Mouse (Mus musculus): ENCODE measurements around the gene Piezo1. TPM values are rescaled to one million over a fixed set of nuclear protein-coding genes. Genes with fewer than 3 reads are reported as not detected.
A peak's percentile ranks its signal among the peaks of the same experiment; 100 is the strongest.

The Piezo1 gene
- polyA plus RNA-seq, 1 experiment from 2014 or later: 2.9 TPM

DNA sequence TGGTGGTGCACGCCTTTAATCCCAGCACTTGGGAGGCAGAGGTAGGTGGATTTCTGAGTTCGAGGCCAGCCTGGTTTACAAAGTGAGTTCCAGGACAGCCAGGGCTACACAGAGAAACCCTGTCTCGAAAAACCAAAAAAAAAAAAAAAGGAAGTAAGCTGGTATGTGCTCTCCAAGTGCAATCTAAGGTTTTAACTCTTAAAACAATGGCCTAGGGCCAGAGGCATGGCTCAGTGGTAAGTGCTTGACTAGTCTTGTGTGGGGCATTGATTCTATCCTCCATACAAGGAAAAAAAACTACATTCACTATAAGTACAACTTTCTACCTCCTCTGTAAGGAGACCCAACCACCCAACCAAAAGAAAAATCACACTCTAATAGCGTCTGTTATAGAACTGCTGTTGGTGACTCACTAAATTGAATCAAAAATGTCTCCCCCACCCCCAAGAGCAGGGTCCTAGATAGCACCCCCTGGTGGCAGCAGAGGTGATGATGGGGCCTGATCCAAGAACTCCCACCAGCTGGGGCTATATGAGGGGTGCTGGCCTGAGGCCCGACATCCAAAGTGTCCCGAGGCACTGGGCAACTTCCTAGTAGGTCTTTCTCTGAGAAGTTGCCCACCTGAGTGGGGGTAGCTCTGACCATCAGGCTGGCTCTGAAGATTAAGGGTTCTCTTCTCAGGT, 91.8 kb downstream of the Piezo1 start:
- Histone ChIP-seq H3K36me3 (no peaks in the 10 kb centered on the region), H3K27me3 (peaks cover 74% of the 10 kb centered on the region), H3K4me3 (replicated peaks) (no peak overlapping the region), H3K9ac (replicated peaks) (no peak overlapping the region), H3K27ac (no peak overlapping the region), H3K9me3 (no peaks in the 10 kb centered on the region), H3K4me2 (replicated peaks) (no peak overlapping the region), H3K4me1 (replicated peaks) (peaks cover 13% of the 10 kb centered on the region)
- no peak for ATAC-seq
- WGBS: 54% methylated on average over 6 of the region's 6 CpGs

DNA sequence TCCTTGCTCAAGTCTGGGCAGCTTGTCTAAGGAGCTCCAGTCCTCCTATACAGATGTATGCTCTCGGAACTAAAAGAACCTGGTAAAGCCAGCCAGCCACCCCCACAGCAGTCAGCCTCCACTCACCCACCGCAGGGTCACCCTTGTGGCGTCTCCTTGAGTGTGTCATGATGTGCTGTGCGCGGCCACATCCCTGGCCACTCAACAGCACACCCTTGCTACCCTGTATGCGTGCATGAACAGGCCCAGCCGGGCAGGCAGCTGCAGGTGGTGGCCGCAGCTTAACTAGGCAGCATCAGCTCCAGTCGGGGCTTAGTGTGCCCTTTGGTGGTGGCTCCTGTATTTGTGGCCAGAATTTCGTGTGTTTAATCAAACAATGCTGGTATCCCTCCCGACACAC, 94.0 kb downstream of the Piezo1 start:
- peaks cover 63% of the 10 kb centered on the region for H3K27me3 ChIP-seq
- WGBS: 76% methylated on average over 11 of the region's 11 CpGs
- H3K4me1 ChIP-seq (replicated peaks): peaks cover 13% of the 10 kb centered on the region
- no peak overlapping the region for H3K4me2 ChIP-seq (replicated peaks)
- no peaks in the 10 kb centered on the region for H3K9me3 ChIP-seq
- no peak overlapping the region for H3K4me3 ChIP-seq (replicated peaks)
- ATAC-seq: no peak
- H3K9ac ChIP-seq (replicated peaks): no peak overlapping the region
- H3K27ac ChIP-seq: no peak overlapping the region
- H3K36me3 ChIP-seq: no peaks in the 10 kb centered on the region

DNA sequence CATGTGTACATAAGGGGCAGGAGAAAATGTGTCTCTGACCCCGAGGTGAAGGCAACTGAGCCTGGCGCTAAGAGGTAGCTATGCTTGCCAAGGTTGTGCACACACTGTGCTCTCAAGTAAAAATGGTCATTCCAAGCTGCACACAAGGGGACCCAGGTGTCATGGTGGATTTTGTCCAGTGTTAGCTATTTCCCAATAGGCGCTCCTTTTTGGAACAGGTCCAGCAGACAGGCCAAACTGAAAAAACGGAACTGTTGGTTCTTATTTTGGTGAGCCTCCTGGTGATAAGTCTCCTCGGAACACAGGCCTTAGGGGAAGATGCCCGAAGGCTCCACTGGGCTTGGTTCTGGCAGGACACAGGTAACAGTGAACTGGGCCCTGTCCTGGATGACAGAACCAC, 96.7 kb downstream of the Piezo1 start:
- Histone ChIP-seq H3K4me1 (replicated peaks) (no peaks in the 10 kb centered on the region), H3K4me2 (replicated peaks) (no peak overlapping the region), H3K9ac (replicated peaks) (no peak overlapping the region), H3K27me3 (peaks cover 36% of the 10 kb centered on the region), H3K36me3 (no peaks in the 10 kb centered on the region), H3K4me3 (replicated peaks) (no peak overlapping the region), H3K9me3 (no peaks in the 10 kb centered on the region), H3K27ac (no peak overlapping the region)
- ATAC-seq: no peak
- WGBS: 89% methylated on average over 6 of the region's 6 CpGs

DNA sequence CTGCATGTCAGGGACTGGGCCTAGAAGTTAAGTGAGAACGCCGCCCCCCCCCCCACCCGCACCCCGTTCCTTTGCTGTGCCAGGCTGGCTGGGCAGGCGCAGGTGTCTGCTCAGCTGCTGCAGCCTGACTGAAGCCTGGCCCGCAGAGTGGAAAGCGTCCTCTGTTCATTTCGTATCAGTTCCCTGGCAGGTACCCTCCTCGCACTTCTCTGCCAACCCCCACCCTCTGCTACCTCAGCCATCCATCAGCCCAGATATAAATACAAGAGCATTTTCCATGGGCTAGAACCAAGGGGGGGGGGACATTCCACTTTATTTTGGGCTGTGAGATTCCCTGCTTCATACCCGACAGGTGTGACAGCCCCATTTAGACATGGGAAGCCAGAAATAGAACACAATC, 99.0 kb downstream of the Piezo1 start:
- Histone ChIP-seq H3K4me1 (replicated peaks) (no peaks in the 10 kb centered on the region), H3K4me3 (replicated peaks) (no peak overlapping the region), H3K9me3 (no peaks in the 10 kb centered on the region), H3K9ac (replicated peaks) (no peak overlapping the region), H3K27ac (no peak overlapping the region), H3K36me3 (no peaks in the 10 kb centered on the region), H3K27me3 (peaks cover 15% of the 10 kb centered on the region; the same call in 1 of the 2 replicates), H3K4me2 (replicated peaks) (no peak overlapping the region)
- 91% methylated on average over 10 of the region's 10 CpGs for WGBS
- ATAC-seq: no peak

DNA sequence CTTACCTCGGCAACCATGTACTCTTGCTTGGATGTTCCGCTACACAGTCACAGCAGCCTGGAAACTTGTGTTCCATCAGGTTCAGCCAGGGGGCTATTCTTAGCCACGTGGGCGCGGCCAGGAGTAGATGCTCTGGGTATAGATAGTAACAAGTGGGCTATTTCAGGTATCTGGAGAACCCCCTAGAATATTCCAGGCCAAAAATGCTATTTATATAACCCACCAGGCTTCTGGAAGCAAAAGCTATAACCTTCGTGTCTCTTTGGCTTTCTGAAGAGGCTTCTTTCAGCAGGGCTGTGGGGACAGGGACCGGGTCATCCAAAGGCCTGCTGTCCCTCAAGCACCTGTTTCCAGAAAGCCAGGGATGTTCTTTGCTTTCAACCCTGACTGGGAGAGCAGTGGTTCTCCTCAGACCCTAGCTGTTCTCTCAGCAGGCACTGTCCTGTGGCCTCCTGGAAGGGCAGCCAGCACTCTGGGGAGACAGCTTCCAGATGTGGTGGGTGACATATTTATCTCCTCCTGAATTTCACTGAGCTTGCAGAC, 99.9 kb downstream of the Piezo1 start:
- no peak for ATAC-seq
- Histone ChIP-seq H3K4me2 (replicated peaks) (no peak overlapping the region), H3K27ac (no peak overlapping the region), H3K4me3 (replicated peaks) (no peak overlapping the region), H3K9me3 (no peaks in the 10 kb centered on the region), H3K9ac (replicated peaks) (no peak overlapping the region), H3K36me3 (no peaks in the 10 kb centered on the region), H3K27me3 (peaks cover 10% of the 10 kb centered on the region; the same call in 1 of the 2 replicates), H3K4me1 (replicated peaks) (peaks cover 4% of the 10 kb centered on the region; the same call in 1 of the 2 replicates)
- 86% methylated on average over 7 of the region's 7 CpGs for WGBS

DNA sequence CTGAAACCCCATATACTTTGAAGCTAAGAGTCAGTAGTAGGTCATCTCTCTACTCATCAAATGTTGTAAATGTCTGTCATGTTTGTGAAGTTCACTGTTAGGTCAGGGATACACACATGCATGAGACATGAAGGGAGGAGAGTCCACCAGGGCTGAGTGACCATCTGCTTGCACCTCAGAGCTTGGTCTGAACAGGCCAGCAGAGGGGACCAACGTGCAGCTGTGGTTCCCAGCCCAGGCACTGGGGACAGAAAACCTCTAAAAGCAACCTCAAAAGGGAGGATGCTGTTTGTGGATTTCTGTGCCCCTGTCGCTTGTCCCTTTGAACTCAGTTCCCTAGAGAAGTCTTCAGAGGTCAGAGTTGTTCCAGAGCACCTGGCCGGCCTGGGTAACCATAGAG, 105.9 kb downstream of the Piezo1 start:
- H3K4me3 ChIP-seq (replicated peaks): peak overlapping the region; percentile 75

DNA sequence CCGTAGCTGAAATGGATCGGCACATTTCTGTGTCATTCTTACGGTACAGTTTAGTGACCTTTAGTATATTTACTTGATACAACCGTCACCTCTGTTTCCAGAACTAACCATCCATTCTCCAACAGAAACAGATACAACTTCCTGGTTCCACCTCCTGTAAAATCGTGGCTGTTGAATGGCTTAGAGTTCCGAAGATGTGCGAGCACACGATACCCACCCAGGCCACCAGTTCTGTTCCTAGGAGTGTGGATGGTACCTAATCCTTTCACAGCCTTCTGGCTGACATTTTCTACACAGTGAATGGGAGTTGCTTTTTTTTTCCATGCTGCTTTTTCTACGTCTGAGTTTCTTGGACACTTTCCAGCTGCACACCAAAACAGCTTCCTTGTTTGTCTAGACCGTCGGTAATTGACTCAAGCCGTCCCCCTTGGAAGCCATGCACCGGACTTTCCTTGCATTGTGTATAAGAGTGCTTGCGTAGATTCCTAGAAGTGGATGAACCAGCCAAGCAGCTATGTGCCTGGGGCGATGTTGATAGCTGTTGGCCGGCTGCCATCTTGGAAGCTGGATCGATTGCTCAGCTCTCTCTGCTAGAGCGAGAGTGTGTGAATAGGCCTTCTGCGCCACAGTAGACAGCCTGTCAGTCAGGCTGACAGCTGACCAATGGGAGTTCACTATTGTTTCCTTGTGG, 106.9 kb downstream of the Piezo1 start:
- Histone ChIP-seq H3K27ac (peak overlapping the region; percentile 96), H3K9ac (replicated peaks) (peak overlapping the region; percentile 80), H3K4me3 (replicated peaks) (peak overlapping the region; percentile 75), H3K9me3 (no peaks in the 10 kb centered on the region), H3K4me1 (replicated peaks) (peaks cover 38% of the 10 kb centered on the region), H3K4me2 (replicated peaks) (peak overlapping the region; percentile 94), H3K36me3 (peaks cover 9% of the 10 kb centered on the region), H3K27me3 (no peaks in the 10 kb centered on the region)
- WGBS: 16% methylated on average over 19 of the region's 19 CpGs
- ATAC-seq: peak; percentile 41

More for the DNA sequence above, 105.9 kb downstream of the Piezo1 start:
- Histone ChIP-seq H3K36me3 (no peaks in the 10 kb centered on the region), H3K4me1 (replicated peaks) (peaks cover 38% of the 10 kb centered on the region), H3K27ac (peak overlapping the region; percentile 96; the same call in 1 of the 2 replicates), H3K27me3 (no peaks in the 10 kb centered on the region), H3K9ac (replicated peaks) (0 out of 2 replicates have a peak overlapping the region, but pooled peaks have one; percentile 19), H3K9me3 (no peaks in the 10 kb centered on the region), H3K4me2 (replicated peaks) (peak overlapping the region; percentile 94)
- WGBS: 60% methylated on average over 3 of the region's 3 CpGs
- ATAC-seq: no peak

DNA sequence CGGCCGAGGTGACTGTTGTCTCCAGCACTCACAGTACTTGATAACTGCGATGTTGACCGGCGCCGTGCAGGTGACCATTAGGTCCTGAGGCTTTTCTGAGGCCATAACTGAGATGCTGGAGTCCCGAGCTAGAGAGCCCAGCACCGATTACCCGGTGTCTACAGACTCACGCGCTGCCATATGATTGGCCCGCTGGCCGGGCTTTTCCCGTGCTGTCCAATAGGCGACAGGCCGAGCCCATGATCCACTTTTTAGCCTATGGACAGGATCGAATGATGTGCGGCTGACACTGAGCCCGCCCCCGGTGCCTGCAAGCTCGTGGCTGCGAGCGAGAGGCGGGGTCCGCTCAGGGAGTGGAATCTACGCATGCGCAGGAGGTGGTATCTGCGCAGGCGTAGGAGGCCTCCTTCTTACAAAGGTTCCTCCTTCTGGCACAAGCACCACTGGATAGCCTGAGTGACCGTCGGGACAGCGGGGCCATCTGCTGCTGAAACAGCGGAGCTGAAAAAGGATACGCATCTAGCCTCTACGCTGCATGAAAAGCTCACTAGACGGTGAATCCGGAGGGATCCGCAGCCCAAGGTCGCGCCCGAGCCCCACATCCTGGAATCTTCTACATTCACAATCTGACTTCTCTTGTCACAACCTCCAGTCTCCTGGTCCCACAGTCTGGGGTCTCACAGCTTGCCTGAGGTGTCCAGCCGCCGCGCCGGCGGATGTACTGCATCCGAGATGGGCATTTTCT, 107.7 kb downstream of the Piezo1 start, which contains the start of gene Mvd:
Mvd (minus strand) TSS at position 161 of the 745 bp plus-strand sequence.
- WGBS: under 1% methylated on average over 47 of the region's 47 CpGs
- ATAC-seq: peak; percentile 99

DNA sequence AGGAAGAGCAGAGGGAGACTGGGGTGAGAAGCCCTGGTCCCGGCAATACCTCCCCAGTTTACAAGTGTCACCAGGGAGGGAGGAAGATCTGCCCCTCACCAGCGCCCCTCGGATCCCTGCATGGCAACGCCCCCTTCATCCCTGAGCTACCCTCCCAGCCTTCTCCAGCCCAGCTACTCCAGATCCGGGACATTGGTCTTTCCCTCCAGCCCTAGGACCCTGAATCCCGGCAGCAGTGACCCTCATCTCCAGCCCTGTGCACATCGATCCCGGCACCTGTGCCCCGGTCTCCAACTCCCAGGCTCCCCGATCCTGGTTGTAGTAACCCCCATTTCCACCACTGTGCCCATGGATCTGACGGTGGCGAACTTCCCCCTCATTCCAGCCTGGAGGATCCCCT, 108.3 kb downstream of the Piezo1 start:
- ATAC-seq: no peak; the same call in 1 of the 2 replicates
- Histone ChIP-seq H3K4me2 (replicated peaks) (peak overlapping the region; percentile 94), H3K9ac (replicated peaks) (peak overlapping the region; percentile 84), H3K27ac (peak overlapping the region; percentile 89), H3K4me1 (replicated peaks) (peaks cover 38% of the 10 kb centered on the region), H3K4me3 (replicated peaks) (peak overlapping the region; percentile 75), H3K9me3 (no peaks in the 10 kb centered on the region), H3K27me3 (no peaks in the 10 kb centered on the region), H3K36me3 (peaks cover 22% of the 10 kb centered on the region)
- WGBS: under 1% methylated on average over 12 of the region's 12 CpGs

More for the DNA sequence above, 107.7 kb downstream of the Piezo1 start, which contains the start of gene Mvd:
- Histone ChIP-seq H3K9ac (replicated peaks) (peak within 1 kb of the TSS; percentile 84), H3K36me3 (peaks cover 16% of the 10 kb centered on the region), H3K9me3 (no peaks in the 10 kb centered on the region), H3K4me2 (replicated peaks) (peak within 1 kb of the TSS; percentile 94), H3K4me3 (replicated peaks) (peak within 1 kb of the TSS; percentile 75), H3K27ac (peak within 1 kb of the TSS; percentile 96), H3K4me1 (replicated peaks) (peaks cover 38% of the 10 kb centered on the region), H3K27me3 (no peaks in the 10 kb centered on the region)

DNA sequence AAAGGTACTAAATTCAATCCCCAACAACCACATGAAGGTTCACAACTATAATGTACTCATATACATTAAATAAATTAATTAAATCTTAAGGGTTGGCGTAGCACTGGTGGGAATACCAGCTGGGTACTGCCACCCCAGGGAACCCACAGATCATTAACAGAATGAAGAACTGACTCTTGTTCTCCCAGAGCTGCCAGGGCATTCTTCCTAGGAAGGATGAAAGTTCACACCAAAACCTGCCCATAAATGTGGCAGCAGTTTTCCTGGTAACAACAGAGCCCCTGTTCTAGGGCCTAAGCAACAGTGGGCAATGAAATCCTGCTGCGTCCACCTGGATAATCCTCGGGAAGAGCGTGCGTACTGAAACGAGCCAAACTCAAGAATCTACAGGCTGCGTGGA, 108.8 kb downstream of the Piezo1 start:
- peak overlapping the region; percentile 75 for H3K4me3 ChIP-seq (replicated peaks)
- 17% methylated on average over 7 of the region's 7 CpGs for WGBS
- peak overlapping the region; percentile 84 for H3K9ac ChIP-seq (replicated peaks)
- H3K4me1 ChIP-seq (replicated peaks): peaks cover 38% of the 10 kb centered on the region
- H3K36me3 ChIP-seq: peaks cover 27% of the 10 kb centered on the region
- H3K9me3 ChIP-seq: no peaks in the 10 kb centered on the region
- H3K27me3 ChIP-seq: no peaks in the 10 kb centered on the region
- peak overlapping the region; percentile 94 for H3K4me2 ChIP-seq (replicated peaks)
- ATAC-seq: no peak
- peak overlapping the region; percentile 89; the same call in 1 of the 2 replicates for H3K27ac ChIP-seq

DNA sequence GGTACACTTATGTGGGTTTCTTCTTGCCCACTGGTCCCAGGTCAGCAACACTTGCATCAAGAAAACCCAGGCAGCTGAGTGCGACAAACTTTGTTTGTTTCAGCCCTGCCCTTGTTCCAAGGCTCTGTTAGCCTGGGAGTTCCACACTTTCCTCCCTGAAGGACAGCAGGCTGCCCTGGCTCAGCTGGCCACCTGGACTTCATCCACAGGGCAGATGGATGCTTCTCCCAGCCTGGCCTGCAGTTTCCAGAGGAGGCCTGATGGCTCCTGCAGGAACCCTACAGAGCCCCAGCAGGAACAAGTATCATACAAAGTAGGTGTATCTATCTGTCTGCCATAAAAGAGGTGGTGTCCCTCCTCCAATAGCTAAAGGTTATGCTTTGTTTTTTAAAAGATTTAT, 109.8 kb downstream of the Piezo1 start:
- no peak overlapping the region for H3K9ac ChIP-seq (replicated peaks)
- 96% methylated on average over 1 of the region's 1 CpGs for WGBS
- no peak overlapping the region for H3K4me3 ChIP-seq (replicated peaks)
- no peak overlapping the region for H3K4me2 ChIP-seq (replicated peaks)
- peaks cover 37% of the 10 kb centered on the region for H3K36me3 ChIP-seq
- no peaks in the 10 kb centered on the region for H3K27me3 ChIP-seq
- H3K4me1 ChIP-seq (replicated peaks): peaks cover 35% of the 10 kb centered on the region
- H3K27ac ChIP-seq: no peak overlapping the region
- H3K9me3 ChIP-seq: no peaks in the 10 kb centered on the region
- no peak for ATAC-seq

Data from midbrain, embryonic 13.5 days (tissue).